Mouse (Mus musculus) kidney, adult 9 months (tissue): ENCODE measurements around the gene Ucp3.
A peak's percentile ranks its signal among the peaks of the same experiment; 100 is the strongest.

Experiments used
- DNase-seq: peaks from one replicate; pipeline ENCODE4 v3.0.0; 2022

Ucp3 gene

DNA sequence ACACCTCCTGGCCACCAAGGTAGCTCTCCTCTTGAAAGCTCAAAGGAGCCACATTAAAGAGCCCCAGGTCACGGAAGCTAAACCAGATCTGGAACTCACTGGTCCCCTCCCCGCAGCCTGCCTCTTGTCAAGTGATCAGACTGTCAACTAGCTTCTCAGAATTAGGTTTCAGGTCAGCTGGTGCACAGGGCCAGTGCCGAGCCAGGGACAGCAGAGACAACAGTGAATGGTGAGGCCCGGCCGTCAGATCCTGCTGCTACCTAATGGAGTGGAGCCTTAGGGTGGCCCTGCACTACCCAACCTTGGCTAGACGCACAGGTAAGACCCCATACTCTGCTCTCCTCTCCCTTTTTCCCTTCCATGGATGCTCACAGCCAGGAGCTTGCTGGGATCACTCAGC lies at the start of gene Ucp3:
Gene Ucp3 (plus strand): TSS at position 214 of the 400 bp plus-strand sequence.
- no peak for DNase-seq

DNA sequence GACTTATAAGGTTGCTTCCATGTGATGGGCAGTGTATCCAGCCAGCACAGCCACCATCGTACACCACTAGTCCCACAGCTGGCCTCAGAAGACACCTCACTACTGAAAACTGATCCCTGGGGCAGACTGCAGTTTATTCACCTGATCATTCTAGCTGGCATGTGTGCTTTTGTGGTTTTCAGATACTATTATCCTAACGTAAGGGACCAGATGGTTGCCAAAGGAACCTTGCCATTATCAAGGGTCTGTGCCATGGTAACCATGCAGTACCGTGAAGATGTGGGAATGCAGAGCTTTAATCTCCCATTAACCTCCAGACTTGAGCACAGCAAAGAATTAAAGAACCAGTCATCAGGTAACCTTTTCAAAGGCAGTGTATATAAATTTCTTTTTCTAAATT lies 47.0 kb upstream of the Ucp3 start:
- DNase-seq, result no peak

DNA sequence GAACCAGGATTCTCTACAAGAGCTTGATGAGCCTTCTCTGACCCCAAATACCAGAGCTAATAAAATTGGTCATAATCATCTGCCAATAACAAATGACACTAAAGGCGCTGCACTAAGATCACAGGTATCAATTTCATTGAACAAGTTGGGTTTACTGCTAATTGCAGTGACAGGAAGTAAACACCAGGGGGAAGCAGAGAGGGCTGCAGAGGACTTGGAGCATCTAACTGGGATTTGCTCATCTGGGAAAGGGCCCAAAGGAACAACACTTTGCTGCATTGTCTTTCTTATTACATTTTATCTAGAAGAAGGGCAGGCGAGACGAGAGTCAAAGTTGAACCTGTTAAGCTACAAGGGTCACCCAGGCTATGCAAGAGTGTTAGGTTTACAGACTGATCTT lies 43.7 kb upstream of the Ucp3 start:
- peak; percentile 63 for DNase-seq

DNA sequence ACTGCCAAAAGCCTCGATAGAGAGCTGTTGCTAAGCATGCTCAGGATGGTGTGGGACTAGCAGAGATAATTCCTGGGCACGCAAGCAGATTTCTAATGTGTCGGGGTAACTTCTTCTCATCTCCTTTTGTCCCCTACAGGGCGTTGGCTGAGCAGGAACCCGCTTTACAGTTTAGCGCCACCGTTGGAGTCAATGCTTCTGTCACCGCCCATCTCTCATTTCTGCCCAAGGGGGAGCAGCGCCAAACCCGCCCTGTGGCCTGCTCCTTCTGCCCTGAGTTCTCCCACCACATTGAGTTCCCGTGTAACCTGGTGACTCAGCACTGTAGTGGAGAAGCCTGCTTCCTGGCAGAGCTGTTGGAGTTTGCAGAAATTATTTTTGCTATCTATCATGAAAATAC lies 42.9 kb upstream of the Ucp3 start:
- no peak for DNase-seq

DNA sequence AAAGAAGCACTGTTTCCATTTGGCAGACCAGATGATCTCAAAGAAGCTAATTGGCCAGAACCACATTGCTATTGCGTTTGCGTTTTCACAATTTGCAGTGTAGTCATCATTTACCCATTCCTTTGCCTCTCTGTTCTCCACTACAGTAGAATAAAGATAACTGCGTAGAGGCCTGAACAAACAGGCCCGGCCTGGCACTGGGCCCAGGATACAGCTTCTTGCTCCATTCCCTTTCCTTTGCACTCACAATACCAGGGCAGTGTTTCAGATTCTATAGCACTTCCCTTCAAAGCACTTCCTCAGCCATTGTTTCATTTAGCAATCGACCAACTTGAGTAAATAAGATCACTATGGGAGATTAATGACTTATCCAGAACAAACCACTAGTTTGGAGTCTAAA lies 41.7 kb upstream of the Ucp3 start:
- no peak for DNase-seq

DNA sequence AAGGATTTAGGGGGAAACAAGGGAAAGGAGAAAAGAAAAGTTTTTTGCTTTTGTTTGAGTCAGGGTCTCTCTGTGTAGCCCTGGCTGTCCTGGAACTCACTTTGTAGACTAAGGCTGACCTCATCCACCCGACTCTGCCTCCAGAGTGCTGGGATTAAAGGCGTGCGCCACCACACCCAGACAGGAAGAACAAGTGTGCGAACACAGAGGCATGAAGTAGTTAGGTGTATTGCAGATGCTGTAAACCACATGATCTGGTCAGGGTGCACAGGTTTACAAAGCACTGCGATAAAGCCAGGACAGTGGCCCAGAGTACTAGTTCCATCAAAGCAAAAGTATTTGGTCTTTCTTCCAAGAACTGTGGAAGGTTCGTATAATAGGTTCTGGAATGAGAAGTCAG lies 39.5 kb upstream of the Ucp3 start:
- no peak for DNase-seq

DNA sequence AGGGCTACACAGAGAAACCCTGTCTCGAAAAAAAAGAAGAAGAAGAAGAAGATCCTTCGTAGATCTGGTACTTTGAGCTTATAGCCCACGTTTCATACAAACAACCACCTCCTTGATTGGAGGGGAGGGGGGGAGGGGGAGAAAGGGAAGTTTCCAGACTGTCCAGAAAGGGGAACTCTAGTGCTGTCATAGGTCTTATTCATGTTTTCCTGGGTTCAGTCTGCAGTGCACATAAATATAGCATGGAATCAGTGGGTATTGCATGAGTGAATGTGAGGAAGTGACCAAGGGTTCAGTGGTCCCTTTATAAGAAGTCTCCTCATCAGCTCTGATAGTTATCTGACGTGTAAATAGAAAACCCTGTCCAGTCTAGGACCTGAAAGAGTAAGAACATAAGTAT lies 29.1 kb upstream of the Ucp3 start:
- DNase-seq, result no peak

DNA sequence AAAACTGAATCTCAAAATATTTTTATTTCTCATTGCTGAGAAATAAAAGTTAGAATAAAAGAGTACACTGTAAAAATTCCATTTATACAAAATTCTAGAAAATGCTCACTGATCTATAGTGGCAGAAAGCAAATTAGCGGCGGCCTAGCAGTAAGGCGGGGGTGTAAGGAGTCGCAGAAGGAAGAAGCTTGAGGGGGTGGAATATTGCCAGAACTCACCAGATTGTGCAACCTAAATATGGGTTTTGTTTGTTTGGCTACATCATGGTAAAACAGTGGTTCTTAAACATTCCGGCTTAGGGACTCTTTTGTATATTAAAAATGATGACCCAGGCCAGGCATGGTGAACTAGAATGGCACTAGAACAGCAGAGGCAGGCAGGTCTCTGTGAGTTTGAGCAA lies 26.5 kb upstream of the Ucp3 start:
- no peak for DNase-seq

DNA sequence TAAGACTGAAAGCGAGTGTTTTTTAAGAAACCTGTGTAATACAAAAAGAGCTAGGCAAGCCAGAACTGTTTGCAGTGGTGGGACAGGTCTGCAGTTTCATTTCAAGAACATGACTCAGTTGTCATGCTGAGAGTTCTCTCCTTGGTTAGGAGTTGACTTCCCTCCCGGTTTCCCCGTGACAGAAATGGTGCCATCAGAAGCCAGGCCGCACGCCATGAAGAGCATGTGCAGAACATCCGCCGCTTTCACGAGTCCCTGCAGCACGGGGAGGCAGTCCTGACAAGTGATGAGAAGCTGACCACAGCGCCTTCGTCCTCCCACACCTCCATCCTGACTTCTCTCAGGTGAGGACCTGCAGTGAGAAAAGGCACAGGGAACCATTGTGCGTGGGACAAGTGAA lies 24.3 kb upstream of the Ucp3 start:
- DNase-seq, result no peak

DNA sequence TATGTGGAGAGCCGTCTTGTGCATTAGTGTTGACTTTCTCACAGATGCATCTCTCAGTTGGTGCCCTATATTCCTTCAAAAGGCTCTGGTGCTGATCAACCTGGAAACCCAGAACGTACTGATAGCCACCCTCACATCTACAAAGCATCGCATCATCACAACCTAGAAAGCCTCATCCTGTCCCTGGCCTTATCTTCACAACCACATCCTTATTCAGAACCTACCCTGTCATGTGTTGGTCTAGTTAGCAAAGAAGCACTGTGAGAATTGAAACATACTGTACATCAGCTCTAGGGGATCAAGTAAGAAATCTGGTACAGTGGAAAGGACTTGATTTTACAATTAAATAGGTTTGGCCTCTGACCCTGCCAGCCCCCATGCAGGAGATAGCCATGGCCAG lies 23.8 kb upstream of the Ucp3 start:
- DNase-seq, result no peak

DNA sequence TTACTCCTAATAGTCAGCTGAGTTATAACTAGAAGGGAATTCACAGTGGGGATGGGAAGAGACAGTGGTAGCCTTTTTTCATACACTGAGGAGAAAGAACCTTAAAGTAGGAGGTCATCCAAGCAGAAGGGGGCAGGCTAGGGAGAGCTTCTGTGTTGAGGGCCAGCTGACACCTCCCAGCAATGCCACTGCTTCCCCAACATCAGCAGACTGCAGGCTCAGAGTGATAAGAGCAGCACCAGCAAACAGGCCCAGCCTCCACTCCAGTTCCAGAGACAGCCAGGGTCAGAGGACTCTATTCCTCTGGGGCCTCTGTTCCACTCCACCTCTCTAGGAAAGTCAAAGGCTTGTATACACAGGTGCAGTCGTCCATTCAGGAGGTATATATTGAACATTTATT lies 14.6 kb upstream of the Ucp3 start:
- no peak for DNase-seq

DNA sequence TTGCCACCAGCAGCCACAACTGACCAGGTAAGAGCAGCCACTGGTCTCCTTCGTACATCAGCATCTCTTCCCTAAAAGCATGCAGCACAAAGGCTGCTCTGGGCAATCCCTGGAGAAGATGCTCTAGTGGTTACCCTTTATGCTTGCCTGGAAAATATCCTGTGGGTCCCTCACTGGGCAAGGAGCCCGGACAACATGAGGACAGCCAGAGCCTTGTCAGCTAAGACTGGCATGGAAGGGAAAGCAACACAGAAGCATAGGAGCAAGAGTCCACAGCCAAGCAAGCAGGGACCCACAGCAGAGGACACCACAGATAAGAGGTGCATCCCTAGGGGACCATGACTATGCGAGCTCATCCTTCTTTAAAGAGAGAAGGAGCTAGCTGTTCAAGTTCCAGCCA lies 12.9 kb upstream of the Ucp3 start:
- DNase-seq, result no peak

DNA sequence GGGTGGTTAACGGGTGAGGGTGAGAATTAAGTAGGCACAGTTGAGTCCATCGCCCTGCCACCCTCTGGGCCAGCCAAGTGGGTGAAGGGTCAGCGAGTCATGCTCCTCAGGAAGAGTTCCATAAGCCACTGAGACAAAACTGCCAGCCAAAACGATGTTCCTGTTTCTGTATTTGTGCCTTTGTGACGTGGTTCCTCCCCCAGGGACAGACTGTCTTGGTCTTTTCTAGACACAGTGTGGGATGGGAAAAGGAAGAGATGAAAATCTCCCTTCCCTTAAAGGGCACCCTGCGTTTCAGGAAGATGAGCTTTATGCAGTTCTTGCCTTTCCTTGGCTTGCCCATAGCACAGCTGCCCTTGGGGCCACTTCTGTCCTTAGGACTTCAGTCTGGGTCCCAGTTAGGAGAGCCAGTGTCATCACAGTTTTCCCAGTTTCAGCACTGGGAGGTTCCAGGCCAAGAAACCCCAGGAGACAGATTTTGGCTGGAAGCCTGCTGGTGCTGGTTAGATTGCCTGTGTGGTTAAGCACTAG lies 11.1 kb upstream of the Ucp3 start:
- DNase-seq, result peak; percentile 89

DNA sequence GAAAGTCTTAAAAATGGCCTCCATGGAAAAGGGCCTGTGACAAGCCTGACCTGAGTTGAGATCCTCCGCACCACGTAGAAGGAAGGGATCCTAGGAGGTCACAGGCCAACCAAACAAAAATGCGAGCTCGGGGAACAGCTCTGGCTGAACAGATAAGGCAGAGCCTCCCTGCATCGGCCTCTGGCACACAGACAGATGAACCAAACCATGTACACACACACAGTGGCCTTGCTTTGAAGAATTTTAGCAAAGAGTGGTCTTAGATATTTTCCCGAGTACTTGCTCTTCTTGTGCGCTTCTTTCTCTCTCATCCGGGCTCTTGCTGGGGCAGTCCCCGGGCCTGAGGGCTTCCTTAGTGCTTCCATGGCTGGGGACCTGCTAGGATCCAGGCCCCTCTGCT lies 9.6 kb upstream of the Ucp3 start:
- peak; percentile 14 for DNase-seq

DNA sequence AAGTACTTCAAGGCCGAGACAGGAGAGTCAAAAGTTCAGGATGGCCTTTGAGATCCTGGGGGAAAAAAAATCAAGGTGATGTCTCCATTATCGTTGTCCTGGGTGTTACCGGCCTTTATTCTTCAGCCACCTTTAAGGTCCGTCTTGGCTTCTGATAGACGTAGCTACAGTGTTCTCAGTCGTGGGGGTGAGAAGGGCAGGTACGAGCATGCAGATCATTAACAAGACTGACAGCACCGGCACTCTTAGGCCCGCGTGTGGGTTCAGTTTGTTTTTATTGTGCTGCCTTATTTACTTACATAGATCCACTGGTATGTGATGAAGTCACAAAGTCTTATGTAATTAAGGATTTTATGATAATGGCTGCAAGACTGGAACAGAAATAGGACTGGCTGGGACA lies 9.0 kb upstream of the Ucp3 start:
- peak; percentile 81 for DNase-seq

DNA sequence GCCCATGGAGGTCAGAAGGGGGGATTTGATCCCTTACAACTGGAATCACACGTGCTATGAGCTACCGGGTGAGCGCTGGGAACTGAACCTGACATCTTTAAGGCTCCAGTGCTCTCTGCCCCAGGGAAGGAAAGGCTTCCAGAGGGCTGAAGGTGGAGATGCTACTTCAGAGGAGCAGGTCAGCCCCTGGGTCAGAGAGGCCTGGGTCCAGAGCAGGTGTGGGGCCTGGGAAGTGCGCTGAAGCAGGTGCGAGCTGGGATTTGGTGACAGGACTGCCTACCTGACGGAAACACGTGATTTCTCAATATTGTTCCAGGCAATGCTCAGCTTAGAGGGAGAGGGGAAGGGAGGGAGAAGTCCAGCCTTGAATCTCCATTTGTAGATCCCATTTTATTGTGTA lies 8.5 kb upstream of the Ucp3 start:
- peak; percentile 25 for DNase-seq

DNA sequence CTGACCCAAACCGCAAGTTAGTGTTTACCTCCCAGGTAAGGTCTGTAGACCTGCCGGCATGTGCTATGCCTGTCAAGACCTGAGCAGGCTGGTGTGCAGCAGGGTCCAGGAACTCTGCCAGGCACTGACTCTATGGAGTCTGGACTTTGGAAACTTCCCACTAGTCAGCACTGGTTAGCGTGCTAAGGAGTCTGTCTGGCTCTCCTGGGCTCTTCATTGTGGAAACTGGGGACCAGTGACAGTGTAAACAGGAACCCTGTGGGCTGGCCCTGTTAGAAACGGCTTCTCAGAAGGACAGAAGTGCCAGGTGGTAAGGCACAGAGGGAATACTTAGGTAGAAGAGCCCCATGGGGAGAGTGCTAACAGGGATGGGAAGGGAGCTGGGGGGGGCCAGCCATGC lies 7.5 kb upstream of the Ucp3 start:
- peak; percentile 91 for DNase-seq

DNA sequence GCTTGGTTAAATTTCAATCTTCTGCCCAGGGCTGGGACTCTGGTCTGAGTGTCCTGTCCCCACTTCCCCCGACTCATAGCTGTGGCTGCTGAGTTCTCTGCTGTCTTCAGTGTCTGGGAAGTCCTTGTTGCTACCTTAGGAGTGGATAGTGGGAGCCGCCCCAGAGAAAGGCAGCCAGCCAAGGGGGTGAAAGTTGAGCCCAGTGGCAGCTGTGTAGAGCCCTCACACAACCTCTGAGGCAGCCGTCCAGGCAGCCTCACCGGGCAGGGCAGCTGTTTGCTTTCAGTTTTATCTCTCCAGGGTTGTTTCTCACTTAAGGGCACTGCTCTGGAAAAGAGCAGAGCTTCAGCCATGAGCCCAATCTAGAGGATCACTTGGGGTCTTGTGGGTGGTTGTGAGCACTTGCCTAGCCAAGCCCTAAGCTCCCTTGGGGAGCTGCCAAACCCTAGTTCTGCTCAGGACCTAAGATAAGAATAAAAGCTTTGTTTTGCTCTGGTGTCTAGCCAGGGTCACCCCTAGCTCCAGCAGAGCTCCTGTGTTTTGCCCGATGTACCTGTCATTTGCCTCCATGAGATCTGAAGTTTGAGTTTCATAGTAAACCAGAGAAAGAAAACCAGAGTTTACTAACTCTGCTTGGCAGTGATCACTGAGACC lies 7.0 kb upstream of the Ucp3 start:
- DNase-seq, result peak; percentile 96

DNA sequence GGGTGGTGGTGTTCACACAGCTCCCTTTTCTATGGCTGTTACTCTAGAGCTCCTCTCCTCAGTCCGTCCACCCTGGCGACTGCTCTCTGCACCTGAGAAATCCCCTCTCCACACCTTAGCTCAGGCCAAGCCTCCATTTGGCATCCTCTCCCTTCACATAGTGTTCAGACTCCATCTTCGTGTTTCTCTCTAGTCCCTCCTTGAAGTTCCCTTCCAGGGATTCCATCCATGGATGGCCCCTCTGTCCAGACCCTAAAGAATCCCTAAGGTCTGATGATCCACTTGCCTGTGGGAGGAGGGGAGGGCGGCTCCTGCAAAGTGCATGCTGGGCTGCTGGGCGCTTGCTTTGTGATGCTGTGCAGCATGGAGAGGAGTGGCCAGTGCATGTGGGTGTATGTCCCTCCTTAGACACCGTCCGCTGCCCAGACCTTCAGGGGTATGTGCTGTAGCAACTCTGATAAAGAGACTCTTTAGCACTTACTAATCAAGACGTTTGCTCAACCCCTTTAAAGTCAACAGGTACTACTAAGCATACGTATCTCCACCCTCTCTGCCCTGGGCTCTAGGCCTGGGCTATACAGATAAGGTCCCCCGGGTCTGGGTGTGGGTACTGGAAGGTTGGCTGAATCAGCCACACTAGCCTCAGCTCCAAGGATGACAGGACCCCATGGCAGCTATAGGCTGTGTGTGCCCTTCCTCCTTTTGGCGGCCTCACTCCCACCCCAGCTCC lies 5.8 kb upstream of the Ucp3 start:
- DNase-seq, result peak; percentile 19

DNA sequence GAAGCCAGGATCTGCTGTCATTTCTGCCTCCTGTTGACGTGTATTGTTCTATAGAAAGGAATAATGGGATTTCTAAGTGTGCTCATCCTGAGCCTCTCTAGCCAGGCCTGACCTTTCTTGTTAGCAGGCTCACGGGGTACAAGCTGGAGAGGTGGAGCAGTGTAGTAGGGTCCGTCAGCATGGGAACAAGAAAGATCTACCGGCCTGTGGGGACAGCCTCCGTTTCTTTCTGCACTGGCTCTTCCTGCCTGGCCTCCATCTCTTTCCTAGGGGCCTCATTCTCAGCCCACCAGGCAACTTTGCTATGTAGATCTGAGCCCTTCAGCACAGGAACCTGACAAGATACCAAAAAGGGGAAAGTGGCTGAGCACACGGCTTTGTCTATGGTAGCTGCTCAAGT lies 4.0 kb upstream of the Ucp3 start:
- DNase-seq, result no peak

DNA sequence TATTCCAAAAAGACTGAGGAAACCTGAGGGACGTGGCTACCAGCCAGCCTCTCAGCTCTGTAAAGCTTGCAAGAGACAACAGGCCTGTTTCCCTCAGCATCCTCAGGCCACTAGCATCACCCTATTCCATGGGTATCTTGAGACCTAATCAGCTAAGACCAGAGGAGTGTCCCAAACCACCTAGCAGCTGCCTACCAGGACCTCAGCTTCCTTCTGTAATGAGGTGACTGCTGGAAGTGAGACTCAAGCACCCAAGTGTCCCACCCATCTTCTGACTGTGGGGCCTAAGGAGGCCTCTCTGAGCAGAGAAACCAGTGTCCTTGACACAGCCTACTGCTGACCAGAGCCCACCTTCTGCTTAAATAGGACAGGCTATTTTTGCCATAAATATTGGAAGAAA lies 3.3 kb upstream of the Ucp3 start:
- DNase-seq, result no peak

DNA sequence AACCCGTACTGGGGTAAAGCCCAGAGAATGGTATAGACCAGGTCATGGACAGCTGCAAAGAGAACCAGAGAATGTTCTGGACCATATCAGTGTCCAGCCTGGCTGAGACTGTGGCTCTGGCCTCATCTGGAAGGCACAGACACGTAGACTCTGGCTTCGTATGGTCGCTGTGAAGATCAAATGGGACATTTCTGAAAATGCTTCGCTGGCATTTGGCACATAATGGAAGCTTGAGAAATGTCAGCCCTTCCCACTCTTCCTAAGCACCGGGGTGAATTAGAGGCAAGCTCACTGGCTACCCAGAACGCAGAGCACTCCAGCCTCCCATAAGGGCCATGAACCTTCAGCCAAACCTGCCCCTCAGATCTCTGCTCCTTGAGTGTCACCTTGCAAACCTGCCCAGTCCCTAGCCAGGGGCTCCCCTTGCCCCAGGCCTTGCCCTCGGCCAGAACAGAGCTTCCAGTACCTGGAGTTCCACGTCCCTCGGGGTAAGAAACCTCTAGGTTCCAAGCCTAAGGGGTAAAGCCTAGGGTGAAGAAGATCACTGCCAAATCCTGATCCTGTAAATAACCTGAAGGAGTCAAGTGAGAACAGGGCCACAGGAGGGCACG lies 1.9 kb upstream of the Ucp3 start:
- no peak for DNase-seq

DNA sequence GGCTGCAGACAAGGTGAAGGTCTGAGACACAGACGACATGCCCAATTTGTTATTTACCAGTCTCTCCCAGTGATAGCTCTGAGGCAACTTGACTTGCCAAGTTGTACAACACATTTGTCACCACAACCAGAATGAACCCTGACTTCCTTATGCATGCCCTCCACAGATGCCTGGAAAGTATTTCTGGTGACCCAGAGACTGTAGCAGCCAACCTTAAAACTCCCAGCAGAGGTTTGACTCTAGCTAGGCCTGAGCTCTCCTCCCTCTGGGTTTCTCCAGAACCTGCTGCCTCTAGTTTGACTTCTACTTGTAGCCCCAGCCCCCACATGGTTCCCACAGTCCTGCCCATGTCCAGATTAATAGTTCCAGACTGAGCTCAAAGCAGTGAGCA lies 1.4 kb upstream of the Ucp3 start:
- DNase-seq, result no peak

DNA sequence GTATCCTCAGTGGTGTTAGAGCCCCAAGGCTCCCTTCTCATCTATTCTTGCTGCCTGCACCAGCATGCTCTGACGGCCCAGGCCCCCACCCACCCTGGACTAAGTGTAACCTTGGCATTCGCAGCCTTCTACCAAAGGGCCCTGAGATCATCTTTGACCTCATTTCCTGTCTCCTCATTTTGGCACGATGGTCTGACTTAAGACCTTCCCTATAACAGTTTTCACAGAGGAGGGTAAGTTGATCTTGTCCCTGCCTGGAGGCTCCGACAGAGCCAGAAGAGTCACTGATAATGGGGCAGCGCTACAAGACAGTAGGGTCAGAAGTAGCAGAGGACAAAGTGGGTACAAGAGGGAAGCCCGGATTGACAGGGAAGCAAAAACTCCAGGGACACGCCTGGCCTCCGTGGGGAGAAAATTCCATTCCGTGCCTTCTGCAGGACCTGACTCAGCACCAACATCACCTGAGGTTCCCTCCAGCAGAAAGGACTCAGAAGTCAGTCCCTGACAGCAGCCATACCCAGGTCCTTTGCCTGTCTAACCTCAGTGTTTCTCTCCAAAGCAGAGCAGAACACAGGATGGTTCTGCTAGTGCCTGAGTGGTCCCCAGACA lies 1.2 kb downstream of the Ucp3 start:
- no peak for DNase-seq
